Mouse (Mus musculus) c-Kit-positive CD71-positive TER-119-negative erythroid progenitor cells, embryonic 14.5 days (primary cell): ENCODE data around the gene Casp9.

Experiments used
- DNase-seq: peaks from one replicate; pipeline ENCODE4 v3.0.0-alpha.2; 2013; ENCODE audit warnings: low read depth

The Casp9 gene

DNA sequence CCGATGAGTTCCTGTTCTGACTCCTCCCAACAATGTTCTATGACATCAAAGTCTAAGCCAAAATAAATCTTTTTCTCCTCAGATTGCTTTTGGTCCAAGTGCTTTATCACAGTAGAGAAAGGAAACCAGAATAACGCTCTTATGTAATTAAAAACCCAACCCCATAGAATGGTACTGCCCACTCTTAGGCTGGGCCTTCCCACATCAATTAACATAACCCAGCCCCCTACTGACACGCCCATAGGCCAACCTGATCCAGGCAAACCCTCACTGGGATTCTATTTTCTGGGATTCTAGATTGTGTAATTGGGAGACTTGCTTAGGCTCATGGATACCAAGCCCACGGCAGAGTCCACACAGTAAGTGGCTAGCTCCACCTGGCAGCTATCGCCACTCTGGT, 71.6 kb downstream of the Casp9 start:
- DNase-seq: no peak
